Mouse (Mus musculus): ENCODE results near the gene Poc1b. TPM values are rescaled to one million over a fixed set of nuclear protein-coding genes. Genes with fewer than 3 reads are reported as not detected.

Gene Poc1b
- polyA plus RNA-seq, 1 experiment from 2014 or later = 11.9 TPM

DNA sequence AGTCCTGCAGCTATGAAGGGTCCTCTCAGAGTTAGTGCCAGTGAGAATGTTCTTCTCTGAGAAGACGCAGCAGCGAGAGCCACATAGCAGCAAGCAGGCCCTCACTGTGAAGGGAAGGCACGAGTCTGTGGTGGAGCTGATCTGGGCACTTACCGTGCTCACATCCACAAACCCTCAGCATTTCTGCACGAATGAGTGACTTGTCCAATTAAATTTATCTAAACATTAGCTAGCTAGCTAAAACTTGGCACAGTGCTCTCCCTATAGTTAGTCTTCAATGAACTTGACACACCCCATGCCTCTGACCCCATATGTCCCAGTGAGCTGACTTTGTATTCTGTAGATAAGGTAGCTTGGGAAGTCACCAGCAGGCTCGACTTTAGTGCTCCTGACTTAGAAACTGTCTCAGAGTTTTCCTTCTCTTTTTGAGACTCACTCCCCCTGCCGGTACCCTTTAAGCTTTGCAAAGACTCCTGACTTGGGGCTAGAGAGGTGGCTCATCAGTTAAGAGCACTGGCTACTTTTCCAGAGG, 59.0 kb downstream of the Poc1b start:
- Histone ChIP-seq H3K36me3 (no peaks in the 10 kb centered on the region), H3K4me3 (no peak overlapping the region), H3K9ac (no peak overlapping the region), H3K9me3 (no peaks in the 10 kb centered on the region), H3K4me2 (no peak overlapping the region), H3K27me3 (no peaks in the 10 kb centered on the region), H3K4me1 (replicated peaks) (0 out of 2 replicates have a peak, but pooled peaks cover 3% of the 10 kb centered on the region), H3K27ac (no peak overlapping the region)
- WGBS = 77% methylated on average over 7 of the region's 7 CpGs
- no peak for ATAC-seq (ENCODE audit: low FRiP score)

DNA sequence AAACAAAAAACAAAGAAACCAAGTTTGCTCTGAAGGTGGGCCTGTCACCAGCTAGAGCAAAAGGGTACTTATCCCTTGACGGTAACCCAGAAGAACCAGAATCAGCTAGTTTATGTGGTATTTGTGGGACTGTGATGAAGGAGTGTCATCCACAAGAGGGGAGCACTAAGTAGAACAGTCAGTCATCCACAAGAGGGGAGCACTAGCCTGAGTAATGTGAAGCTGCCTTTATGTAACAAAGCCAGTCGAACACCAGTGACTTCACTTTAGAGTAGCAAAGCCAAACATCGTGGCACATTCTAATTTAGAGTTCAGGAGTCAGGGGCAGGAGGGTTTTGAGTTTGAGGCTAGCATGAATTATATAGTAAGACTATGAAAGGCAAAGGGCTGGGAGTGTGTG, 59.6 kb downstream of the Poc1b start:
- Histone ChIP-seq H3K4me1 (replicated peaks) (peaks cover 6% of the 10 kb centered on the region), H3K4me3 (no peak overlapping the region), H3K27me3 (no peaks in the 10 kb centered on the region), H3K4me2 (no peak overlapping the region), H3K9ac (no peak overlapping the region), H3K27ac (no peak overlapping the region), H3K36me3 (no peaks in the 10 kb centered on the region), H3K9me3 (no peaks in the 10 kb centered on the region)
- WGBS = 79% methylated on average over 3 of the region's 3 CpGs
- ATAC-seq (ENCODE audit: low FRiP score) = no peak

DNA sequence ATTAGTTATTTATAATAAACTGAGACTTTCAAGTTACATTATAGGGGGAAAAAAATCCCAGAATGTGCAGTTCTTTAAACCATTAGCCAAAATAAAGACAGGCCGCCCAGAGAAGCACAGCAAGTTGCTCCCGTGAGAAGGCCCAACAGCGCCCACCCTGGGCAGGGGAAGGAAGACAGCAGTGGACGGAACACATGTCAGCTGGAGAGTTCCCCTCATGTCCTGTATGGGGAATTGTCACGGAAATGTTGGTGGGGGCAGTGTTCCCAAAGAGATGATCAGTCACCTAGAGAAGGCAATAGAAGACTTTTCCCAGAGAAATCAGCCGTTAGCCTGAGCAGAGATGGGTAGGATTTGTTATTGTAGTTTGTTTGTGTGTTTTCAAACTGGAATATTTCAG, 61.6 kb downstream of the Poc1b start:
- WGBS = 83% methylated on average over 6 of the region's 6 CpGs
- no peak overlapping the region for H3K9ac ChIP-seq
- H3K36me3 ChIP-seq = no peaks in the 10 kb centered on the region
- no peak overlapping the region for H3K4me2 ChIP-seq
- peaks cover 16% of the 10 kb centered on the region for H3K4me1 ChIP-seq (replicated peaks)
- no peak overlapping the region for H3K27ac ChIP-seq
- no peaks in the 10 kb centered on the region for H3K9me3 ChIP-seq
- H3K4me3 ChIP-seq = no peak overlapping the region
- ATAC-seq (ENCODE audit: low FRiP score) = no peak
- no peaks in the 10 kb centered on the region for H3K27me3 ChIP-seq

DNA sequence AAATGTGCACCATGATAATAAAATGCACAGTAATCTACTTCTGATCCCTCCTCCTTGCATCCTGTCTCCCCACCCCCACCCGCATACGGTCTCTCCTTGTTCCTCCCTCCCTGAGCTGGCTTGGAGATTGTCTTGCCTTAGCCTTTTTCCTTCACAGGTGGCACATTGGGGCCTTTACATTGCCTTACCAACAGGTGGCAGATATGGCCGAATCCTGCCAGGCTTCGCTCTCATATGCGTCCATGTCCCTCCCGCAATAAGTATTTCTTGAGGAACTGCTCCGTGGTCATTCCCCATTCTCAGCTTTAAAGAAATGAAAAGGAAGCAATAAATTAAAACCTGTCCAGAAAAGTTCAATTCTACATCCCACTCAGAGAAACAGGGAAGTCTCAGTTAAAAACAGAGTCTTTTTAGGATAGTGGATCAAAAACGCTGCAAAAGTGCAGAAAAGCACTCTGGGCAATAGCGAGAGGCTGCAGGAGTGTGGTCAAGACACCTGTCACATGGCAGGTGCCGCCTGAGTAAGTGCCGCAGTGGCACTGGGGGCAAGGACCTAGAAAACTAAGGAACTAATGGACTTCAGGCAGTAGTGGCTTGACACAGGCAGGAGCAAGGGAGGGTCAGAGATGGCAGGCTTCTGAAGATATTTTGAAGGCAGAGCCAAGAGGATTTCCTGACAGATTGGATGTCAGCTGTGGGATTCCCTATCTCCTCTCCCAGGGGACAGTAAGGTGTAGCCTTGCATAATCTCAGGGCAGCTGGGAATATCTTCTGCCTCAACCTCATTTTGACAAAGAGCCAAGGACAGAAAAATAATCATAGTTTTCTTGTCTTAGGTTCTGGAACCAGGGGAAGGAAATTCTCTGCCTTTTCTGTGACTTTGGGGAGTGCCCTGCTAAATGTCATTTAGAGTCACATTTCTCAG, 62.3 kb downstream of the Poc1b start:
- Histone ChIP-seq H3K36me3 (no peaks in the 10 kb centered on the region), H3K27me3 (no peaks in the 10 kb centered on the region), H3K4me1 (replicated peaks) (peaks cover 16% of the 10 kb centered on the region), H3K9me3 (no peaks in the 10 kb centered on the region), H3K27ac (no peak overlapping the region), H3K9ac (no peak overlapping the region), H3K4me3 (no peak overlapping the region), H3K4me2 (no peak overlapping the region)
- 83% methylated on average over 11 of the region's 11 CpGs for WGBS
- ATAC-seq (ENCODE audit: low FRiP score) = no peak

DNA sequence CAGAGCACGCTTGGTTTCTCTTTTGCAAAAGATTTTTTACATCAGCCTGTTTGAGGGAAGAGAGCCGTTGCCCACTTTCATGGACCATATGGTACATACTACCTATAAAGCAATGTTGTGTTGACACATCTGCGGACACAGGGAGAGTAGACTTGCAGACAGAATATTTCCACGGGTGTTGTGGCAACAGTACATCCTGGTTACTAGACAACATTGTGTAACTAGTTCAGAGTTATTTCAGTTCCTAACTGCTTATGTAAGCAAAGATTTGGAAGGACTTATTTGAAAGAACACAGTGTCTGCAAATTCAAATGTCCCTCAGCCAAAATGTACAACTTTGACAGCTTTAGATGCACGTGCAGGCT, 62.9 kb downstream of the Poc1b start:
- no peak overlapping the region for H3K9ac ChIP-seq
- H3K9me3 ChIP-seq = no peaks in the 10 kb centered on the region
- H3K4me1 ChIP-seq (replicated peaks) = peaks cover 16% of the 10 kb centered on the region
- no peak overlapping the region for H3K27ac ChIP-seq
- ATAC-seq (ENCODE audit: low FRiP score) = no peak
- no peak overlapping the region for H3K4me2 ChIP-seq
- no peaks in the 10 kb centered on the region for H3K36me3 ChIP-seq
- 85% methylated on average over 5 of the region's 5 CpGs for WGBS
- no peaks in the 10 kb centered on the region for H3K27me3 ChIP-seq
- H3K4me3 ChIP-seq = no peak overlapping the region

DNA sequence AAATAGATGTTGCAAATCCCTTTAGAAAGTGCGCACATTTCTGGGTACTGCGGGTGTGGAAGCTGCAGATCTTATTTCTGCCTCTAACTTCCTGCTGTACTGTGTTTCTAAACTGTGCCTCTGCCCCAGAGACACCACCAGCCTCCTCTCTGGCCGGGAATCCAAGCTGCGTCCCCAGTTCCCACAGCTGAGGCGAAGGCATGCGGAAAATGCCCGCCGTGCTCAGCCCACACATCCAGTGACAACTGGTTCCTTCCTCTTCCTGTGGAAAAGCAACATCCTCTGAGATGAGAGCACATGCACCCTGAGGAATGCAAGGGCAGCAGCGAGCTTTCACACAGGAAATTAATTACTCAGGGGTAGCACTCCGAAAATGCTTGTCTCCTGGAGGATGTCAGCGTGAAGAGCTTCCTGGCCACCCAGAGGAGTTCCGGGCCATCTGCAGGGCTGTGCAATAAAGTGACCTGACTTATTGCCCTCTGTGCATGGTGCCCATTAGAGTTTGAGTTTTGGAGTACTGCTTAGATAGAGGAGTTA, 65.2 kb downstream of the Poc1b start:
- Histone ChIP-seq H3K9me3 (no peaks in the 10 kb centered on the region), H3K27me3 (no peaks in the 10 kb centered on the region), H3K36me3 (no peaks in the 10 kb centered on the region), H3K4me1 (replicated peaks) (peaks cover 16% of the 10 kb centered on the region), H3K27ac (peak overlapping the region; percentile 62), H3K4me3 (no peak overlapping the region), H3K9ac (no peak overlapping the region; the same call in 1 of the 2 replicates), H3K4me2 (peak overlapping the region; percentile 15; the same call in 1 of the 2 replicates)
- ATAC-seq (ENCODE audit: low FRiP score) = peak; percentile 54
- 21% methylated on average over 12 of the region's 12 CpGs for WGBS

DNA sequence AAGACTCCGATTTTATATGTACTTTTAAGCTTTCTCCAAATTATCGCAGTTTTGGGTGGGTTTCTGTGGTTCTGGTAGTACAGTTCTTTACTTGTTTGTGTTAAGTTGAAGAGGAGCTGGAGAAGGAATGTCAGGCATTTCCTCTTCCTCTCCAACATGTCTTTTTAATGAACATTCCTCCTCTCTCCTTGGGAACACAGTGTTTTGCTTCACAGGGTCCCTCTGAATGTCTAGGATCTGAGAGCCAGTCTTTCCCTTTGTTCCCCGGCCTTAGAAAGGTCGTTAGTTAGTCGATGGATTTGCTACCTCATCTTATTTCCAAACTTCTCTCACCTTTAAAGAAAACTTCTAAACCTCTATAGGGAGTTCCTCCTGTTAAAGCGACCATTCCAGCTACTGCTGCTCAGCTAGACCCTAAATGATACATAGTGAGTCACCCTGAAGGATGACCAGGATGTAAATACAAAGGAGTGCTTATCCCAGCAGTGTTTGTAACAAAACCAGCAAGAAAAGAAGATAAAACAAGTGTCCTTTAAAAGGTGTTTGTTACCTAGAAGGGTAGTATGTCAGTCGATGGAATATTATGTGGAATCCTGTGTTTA, 66.2 kb downstream of the Poc1b start:
- H3K27ac ChIP-seq = no peak overlapping the region
- no peak for ATAC-seq (ENCODE audit: low FRiP score)
- H3K36me3 ChIP-seq = no peaks in the 10 kb centered on the region
- H3K9me3 ChIP-seq = no peaks in the 10 kb centered on the region
- H3K9ac ChIP-seq = no peak overlapping the region
- H3K27me3 ChIP-seq = no peaks in the 10 kb centered on the region
- no peak overlapping the region for H3K4me3 ChIP-seq
- no peak overlapping the region for H3K4me2 ChIP-seq
- peaks cover 16% of the 10 kb centered on the region for H3K4me1 ChIP-seq (replicated peaks)
- 48% methylated on average over 7 of the region's 7 CpGs for WGBS

DNA sequence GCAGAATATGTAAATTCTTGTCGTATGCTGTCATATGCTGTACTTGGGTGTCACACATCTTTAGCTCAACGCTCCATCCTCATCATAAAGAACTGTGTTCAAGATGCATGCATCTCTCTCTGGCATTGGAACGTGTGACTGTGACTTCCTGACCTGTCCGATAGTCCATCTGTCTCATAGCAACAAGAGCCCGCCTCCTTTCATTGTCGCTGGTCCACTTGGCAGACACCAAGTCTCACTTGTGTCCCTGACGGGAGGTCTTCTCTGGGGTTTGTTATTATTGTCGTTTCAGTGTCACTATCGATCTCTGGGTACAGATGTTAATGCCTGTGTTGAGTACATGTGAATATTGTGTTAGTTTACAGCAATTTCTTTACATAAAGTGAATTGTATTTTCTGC, 70.1 kb downstream of the Poc1b start:
- H3K9ac ChIP-seq = no peak overlapping the region
- H3K9me3 ChIP-seq = 0 out of 2 replicates have a peak, but pooled peaks cover 3% of the 10 kb centered on the region
- 61% methylated on average over 9 of the region's 9 CpGs for WGBS
- ATAC-seq (ENCODE audit: low FRiP score) = no peak
- no peak overlapping the region for H3K4me2 ChIP-seq
- H3K4me3 ChIP-seq = no peak overlapping the region
- peaks cover 7% of the 10 kb centered on the region; the same call in 1 of the 2 replicates for H3K4me1 ChIP-seq (replicated peaks)
- H3K27ac ChIP-seq = no peak overlapping the region
- H3K27me3 ChIP-seq = no peaks in the 10 kb centered on the region
- H3K36me3 ChIP-seq = peaks cover 6% of the 10 kb centered on the region; the same call in 1 of the 2 replicates

DNA sequence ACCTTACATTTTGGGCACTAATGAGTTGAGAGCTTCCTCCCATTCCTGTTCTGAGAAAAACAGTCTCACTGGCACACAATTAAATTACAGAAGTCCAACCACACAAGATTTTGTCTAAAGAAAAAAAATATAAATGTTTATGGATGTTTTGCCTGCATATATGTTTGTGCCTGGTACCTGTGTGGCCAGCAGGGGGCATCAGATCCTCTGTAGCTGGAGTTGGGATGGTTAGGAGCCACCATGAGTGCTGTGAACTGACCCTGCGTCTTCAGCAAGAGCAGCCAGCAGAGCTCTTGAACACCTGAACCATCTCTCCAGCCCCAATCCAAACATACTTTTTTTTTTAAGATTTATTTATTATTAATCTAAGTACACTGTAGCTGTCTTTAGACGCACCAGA, 71.3 kb downstream of the Poc1b start:
- no peak overlapping the region for H3K9ac ChIP-seq
- H3K36me3 ChIP-seq = peaks cover 6% of the 10 kb centered on the region; the same call in 1 of the 2 replicates
- H3K9me3 ChIP-seq = 0 out of 2 replicates have a peak, but pooled peaks cover 3% of the 10 kb centered on the region
- H3K27me3 ChIP-seq = no peaks in the 10 kb centered on the region
- no peak for ATAC-seq (ENCODE audit: low FRiP score)
- no peak overlapping the region for H3K4me3 ChIP-seq
- H3K27ac ChIP-seq = no peak overlapping the region
- 98% methylated on average over 2 of the region's 2 CpGs for WGBS
- H3K4me1 ChIP-seq (replicated peaks) = no peaks in the 10 kb centered on the region
- no peak overlapping the region for H3K4me2 ChIP-seq

DNA sequence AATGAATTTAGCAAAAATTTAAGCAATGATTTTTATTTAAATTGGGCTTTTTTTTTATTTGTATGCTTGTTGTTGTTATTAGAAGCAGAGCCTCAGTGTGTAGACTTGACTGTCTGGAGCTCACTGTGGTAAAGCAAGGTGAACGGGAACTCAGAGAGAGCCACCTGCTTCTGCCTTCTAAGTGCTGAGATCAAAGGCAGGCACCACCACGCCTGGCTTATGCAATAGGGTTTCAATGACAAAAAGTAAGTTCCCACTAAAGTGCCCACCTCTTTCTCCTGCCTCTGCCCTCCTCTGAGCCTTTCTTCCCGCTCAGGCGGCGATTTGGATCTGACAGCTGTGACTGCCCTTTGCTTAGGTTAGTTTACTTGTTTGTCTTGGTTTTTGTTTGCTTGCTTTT, 72.3 kb downstream of the Poc1b start:
- no peak overlapping the region for H3K4me2 ChIP-seq
- no peak for ATAC-seq (ENCODE audit: low FRiP score)
- no peaks in the 10 kb centered on the region for H3K27me3 ChIP-seq
- WGBS = 91% methylated on average over 5 of the region's 5 CpGs
- no peak overlapping the region for H3K27ac ChIP-seq
- no peak overlapping the region for H3K9ac ChIP-seq
- peaks cover 6% of the 10 kb centered on the region; the same call in 1 of the 2 replicates for H3K36me3 ChIP-seq
- no peaks in the 10 kb centered on the region for H3K4me1 ChIP-seq (replicated peaks)
- H3K9me3 ChIP-seq = 0 out of 2 replicates have a peak, but pooled peaks cover 3% of the 10 kb centered on the region
- no peak overlapping the region for H3K4me3 ChIP-seq

DNA sequence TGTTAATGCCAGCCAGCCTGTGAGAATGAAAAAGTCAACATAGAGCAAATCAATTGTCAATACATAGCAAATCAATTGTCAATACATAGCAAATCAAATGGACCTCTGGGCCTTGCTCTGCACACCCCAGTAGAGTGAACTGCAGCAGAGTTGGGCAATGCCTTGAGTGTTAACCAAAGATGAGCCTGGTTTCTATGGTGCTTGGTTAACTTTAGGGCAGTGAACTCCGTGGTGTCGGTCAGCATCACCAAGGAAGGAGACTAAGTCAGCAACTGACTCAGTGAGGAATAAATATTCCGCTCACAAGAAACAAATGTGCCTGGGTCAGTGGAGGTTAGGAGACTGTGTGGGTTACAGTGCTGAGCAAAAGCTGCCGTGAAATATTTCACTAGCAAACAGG, 72.7 kb downstream of the Poc1b start:
- WGBS = 89% methylated on average over 4 of the region's 4 CpGs
- no peak overlapping the region for H3K4me3 ChIP-seq
- H3K36me3 ChIP-seq = peaks cover 6% of the 10 kb centered on the region; the same call in 1 of the 2 replicates
- H3K27ac ChIP-seq = no peak overlapping the region
- 0 out of 2 replicates have a peak, but pooled peaks cover 3% of the 10 kb centered on the region for H3K9me3 ChIP-seq
- H3K9ac ChIP-seq = no peak overlapping the region
- H3K4me1 ChIP-seq (replicated peaks) = no peaks in the 10 kb centered on the region
- H3K4me2 ChIP-seq = no peak overlapping the region
- no peak for ATAC-seq (ENCODE audit: low FRiP score)
- H3K27me3 ChIP-seq = no peaks in the 10 kb centered on the region

DNA sequence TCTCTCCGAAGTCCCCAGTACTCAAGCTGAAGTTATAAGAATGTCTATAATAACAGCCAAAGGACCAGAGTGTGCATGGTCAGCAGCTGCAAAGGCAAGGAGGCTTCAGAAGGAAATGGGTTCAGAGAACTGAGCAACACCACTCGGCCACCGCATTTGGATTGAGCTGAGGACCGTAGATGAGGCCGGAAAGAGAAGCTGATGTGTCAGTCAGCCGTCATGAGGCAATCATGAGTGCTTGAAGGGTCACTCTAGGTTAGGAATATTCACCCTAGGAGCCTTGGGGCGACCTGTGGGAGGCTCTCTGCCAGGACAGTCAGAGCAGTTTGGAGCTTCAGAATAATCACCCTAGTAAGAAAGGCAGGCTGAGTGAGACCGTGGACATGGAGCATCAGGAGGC, 74.7 kb downstream of the Poc1b start:
- H3K36me3 ChIP-seq = peaks cover 6% of the 10 kb centered on the region; the same call in 1 of the 2 replicates
- 0 out of 2 replicates have a peak, but pooled peaks cover 3% of the 10 kb centered on the region for H3K9me3 ChIP-seq
- no peak overlapping the region for H3K27ac ChIP-seq
- H3K9ac ChIP-seq = no peak overlapping the region
- ATAC-seq (ENCODE audit: low FRiP score) = no peak
- no peaks in the 10 kb centered on the region for H3K27me3 ChIP-seq
- WGBS = 93% methylated on average over 8 of the region's 8 CpGs
- no peak overlapping the region for H3K4me2 ChIP-seq
- no peaks in the 10 kb centered on the region for H3K4me1 ChIP-seq (replicated peaks)
- no peak overlapping the region for H3K4me3 ChIP-seq
